Mouse (Mus musculus): ENCODE results near the gene Irf2bp2. TPM values are rescaled to one million over a fixed set of nuclear protein-coding genes. Genes with fewer than 3 reads are reported as not detected.

Gene Irf2bp2
- 34.7 TPM for polyA plus RNA-seq (2014; fragmentation: Illumina TruSeq; extraction: RNeasy Lipid Tissue Mini Kit (QIAGEN cat#74804))

GRCm38 (mm10) chr8:126593889-126594480 is at the start of gene Irf2bp2:
Irf2bp2 (minus strand) TSS chr8:126593986.

Other genes with a start within 250 kb of the Irf2bp2 start
- 45.5 TPM for gene Coa6, start 171.5 kb downstream of the Irf2bp2 start, polyA plus RNA-seq (2014; fragmentation: Illumina TruSeq; extraction: RNeasy Lipid Tissue Mini Kit (QIAGEN cat#74804))
- gene Tarbp1, start 118.9 kb downstream of the Irf2bp2 start, polyA plus RNA-seq (2014; fragmentation: Illumina TruSeq; extraction: RNeasy Lipid Tissue Mini Kit (QIAGEN cat#74804)): 7.1 TPM